Mouse (Mus musculus) small intestine, adult 2 months (tissue): ENCODE measurements at regions not wholly inside any gene's neighbourhood (a gene's known extent, or its start where the extent isn't known, plus 50 kb on each side); places are given as distances from the start of the nearest gene placed in this dataset.

Experiments
- H3K27ac ChIP-seq: fragments of 200-500 bp; 2 replicates; pipeline ENCODE4 v1.5.1; 2012; ENCODE audit warnings: low read depth, low read length, control low read depth, inconsistent platforms; ENCODE audit not compliant: insufficient read depth
- H3K27me3 ChIP-seq: fragments of 200-500 bp; 2 replicates; pipeline ENCODE4 v1.6.1; 2012; ENCODE audit warnings: mild to moderate bottlenecking, moderate library complexity, low read length, inconsistent platforms; ENCODE audit not compliant: control insufficient read depth, insufficient read depth
- H3K36me3 ChIP-seq: fragments of 200-500 bp; 2 replicates; pipeline ENCODE4 v1.6.1; 2012; ENCODE audit warnings: mild to moderate bottlenecking, low read length, control low read depth, inconsistent platforms; ENCODE audit not compliant: control insufficient read depth, insufficient read depth
- H3K4me1 ChIP-seq: fragments of 200-500 bp; 2 replicates; pipeline ENCODE4 v1.6.1; 2012; ENCODE audit warnings: low read length, inconsistent platforms, mixed read lengths; ENCODE audit not compliant: control insufficient read depth, insufficient read depth, insufficient read length
- H3K4me3 ChIP-seq: fragments of 200-500 bp; 2 replicates; pipeline ENCODE4 v1.5.1; 2012; ENCODE audit warnings: low read depth, mild to moderate bottlenecking, control low read depth, inconsistent platforms, low read length, moderate library complexity
- CTCF ChIP-seq: fragments of 200-500 bp; IDR thresholded peaks from 2 replicates; pipeline ENCODE4 v1.5.1; 2012; ENCODE audit warnings: low read depth, mild to moderate bottlenecking, control low read depth, inconsistent platforms, low read length, moderate library complexity, mixed read lengths; ENCODE audit not compliant: insufficient replicate concordance, insufficient read length; ENCODE audit errors: extremely low read depth
- POLR2A ChIP-seq: fragments of 200-500 bp; IDR thresholded peaks from 2 replicates; pipeline ENCODE4 v1.6.1; 2012; ENCODE audit warnings: low read depth, mild to moderate bottlenecking, control low read depth, inconsistent platforms, low read length, moderate library complexity
- WGBS: fragments of 180-500 bp; shearing (Covaris S2); methylation state at CpG from one replicate; pipeline ENCODE4 v1.1.7; 2018; 5-methylcytosine and 5-hydroxymethylcytosine counted together

GRCm38 (mm10) chr4:54812740-54813634 lies 131.9 kb upstream of the Zfp462 start:
- TF ChIP-seq POLR2A = no peak
- no peak for TF ChIP-seq CTCF
- no peak overlapping the region for H3K27ac ChIP-seq
- no peaks in the 10 kb centered on the region for H3K36me3 ChIP-seq
- no peaks in the 10 kb centered on the region for H3K27me3 ChIP-seq
- 73% methylated on average over 10 of the region's 10 CpGs for WGBS
- no peaks in the 10 kb centered on the region for H3K4me1 ChIP-seq
- no peak overlapping the region for H3K4me3 ChIP-seq

GRCm38 (mm10) chr4:54837326-54837725 lies 107.5 kb upstream of the Zfp462 start:
- Histone ChIP-seq H3K27me3 (no peaks in the 10 kb centered on the region), H3K27ac (no peak overlapping the region), H3K4me1 (no peaks in the 10 kb centered on the region), H3K4me3 (no peak overlapping the region), H3K36me3 (no peaks in the 10 kb centered on the region)
- 46% methylated on average over 2 of the region's 2 CpGs for WGBS
- TF ChIP-seq POLR2A = no peak
- no peak for TF ChIP-seq CTCF

DNA sequence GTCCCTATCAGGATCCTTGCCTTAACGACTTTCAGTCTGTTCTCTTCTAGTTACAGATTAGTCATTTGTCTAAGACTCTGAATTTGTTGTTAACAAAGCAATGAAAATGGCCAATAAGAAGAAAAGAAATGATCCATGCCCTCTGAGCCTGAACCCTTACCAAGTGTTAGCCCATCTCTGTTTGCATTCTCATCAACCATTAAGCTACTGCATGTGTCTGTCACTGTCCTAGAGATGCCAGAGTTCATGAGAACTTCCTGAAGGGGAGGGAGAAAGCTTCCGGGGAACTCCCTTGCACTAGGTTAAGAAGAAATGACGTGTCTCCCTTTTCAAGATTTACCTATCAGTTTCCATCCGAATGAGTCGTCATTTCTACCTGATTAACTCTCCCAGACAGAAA lies 106.7 kb upstream of the Zfp462 start:
- no peaks in the 10 kb centered on the region for H3K36me3 ChIP-seq
- 31% methylated on average over 5 of the region's 5 CpGs for WGBS
- H3K27me3 ChIP-seq = no peaks in the 10 kb centered on the region
- no peak overlapping the region for H3K4me3 ChIP-seq
- TF ChIP-seq POLR2A = no peak
- TF ChIP-seq CTCF = no peak
- no peak overlapping the region for H3K27ac ChIP-seq
- H3K4me1 ChIP-seq = no peaks in the 10 kb centered on the region

DNA sequence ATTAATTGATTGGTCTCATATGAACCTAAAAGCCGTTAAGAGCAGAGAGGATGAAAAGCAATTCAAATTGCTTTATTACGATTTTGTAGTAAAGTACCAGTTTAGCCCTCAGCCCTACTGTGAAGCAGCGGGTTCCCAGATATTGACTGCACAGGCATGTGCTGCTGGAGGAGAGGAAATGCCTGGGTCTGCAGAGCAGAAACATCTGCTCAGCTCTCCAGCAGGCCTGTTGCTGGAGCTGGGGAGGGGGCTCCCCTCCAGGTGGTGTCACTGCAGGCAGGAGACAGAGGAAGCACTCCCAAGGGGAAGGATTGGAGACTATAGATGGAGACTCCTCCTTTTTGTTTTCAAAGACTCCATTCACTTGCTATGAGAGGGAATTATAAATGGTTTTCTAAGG lies 106.1 kb upstream of the Zfp462 start:
- Histone ChIP-seq H3K4me1 (no peaks in the 10 kb centered on the region), H3K36me3 (no peaks in the 10 kb centered on the region), H3K27me3 (no peaks in the 10 kb centered on the region), H3K4me3 (no peak overlapping the region), H3K27ac (no peak overlapping the region)
- 54% methylated on average over 3 of the region's 3 CpGs for WGBS
- no peak for TF ChIP-seq POLR2A
- no peak for TF ChIP-seq CTCF

DNA sequence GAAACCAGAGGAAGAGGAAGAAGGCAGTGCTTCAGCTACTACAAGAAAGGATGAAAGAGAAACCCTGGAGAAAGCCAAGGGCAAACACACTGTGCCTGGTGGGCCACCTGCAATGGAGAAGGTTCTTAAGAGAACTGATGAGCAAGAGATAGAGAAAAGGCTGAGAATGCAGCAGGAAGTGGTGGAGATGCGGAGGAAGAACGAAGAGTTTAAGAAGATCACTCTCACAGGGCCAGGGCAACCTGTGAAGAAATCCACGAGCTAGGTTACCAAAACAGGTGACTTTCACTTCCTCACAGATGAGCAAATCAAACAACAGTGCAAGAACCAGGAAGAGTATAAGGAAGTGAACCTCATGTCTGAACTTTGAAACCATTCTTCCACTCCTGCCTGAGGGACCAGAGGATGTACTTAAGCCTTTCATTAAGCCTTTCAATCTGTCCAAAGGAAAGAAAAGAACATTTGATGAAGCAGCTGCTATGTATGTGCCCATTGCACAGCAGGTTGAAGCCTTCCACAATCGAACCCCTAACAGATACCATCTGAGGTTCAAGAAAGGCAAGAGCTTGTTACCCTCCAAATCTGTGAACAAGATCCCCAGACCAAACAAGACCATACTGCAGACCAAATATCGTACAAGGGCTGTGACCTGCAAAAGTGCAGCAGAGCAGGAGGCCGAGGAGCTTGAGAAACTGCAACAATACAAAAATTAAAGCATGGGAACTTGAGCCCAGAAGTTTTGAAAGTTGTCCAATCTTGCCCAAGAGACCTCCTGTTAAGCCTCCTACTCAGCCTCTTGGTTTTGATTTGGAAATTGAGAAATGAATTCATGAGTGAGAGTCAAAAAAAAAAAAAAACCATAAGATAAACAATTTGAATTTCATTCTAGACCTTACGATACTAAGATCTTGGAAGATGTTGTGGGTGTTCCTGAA lies 91.6 kb upstream of the Zfp462 start:
- Histone ChIP-seq H3K4me1 (no peaks in the 10 kb centered on the region), H3K4me3 (no peak overlapping the region), H3K36me3 (no peaks in the 10 kb centered on the region), H3K27ac (no peak overlapping the region), H3K27me3 (no peaks in the 10 kb centered on the region)
- WGBS = 74% methylated on average over 7 of the region's 7 CpGs
- TF ChIP-seq CTCF (no peak), POLR2A (no peak)

- Histone ChIP-seq H3K27me3 (no peaks in the 10 kb centered on the region), H3K36me3 (no peaks in the 10 kb centered on the region), H3K27ac (no peak overlapping the region), H3K4me1 (no peaks in the 10 kb centered on the region), H3K4me3 (no peak overlapping the region)
- no peak for TF ChIP-seq CTCF
- no peak for TF ChIP-seq POLR2A
- WGBS = 89% methylated on average over 3 of the region's 3 CpGs
Observed at GRCm38 (mm10) chr4:54858604-54859003, 86.2 kb upstream of the Zfp462 start.

GRCm38 (mm10) chr4:54866062-54866461 lies 78.8 kb upstream of the Zfp462 start:
- no peaks in the 10 kb centered on the region for H3K36me3 ChIP-seq
- no peak overlapping the region for H3K4me3 ChIP-seq
- H3K27ac ChIP-seq = no peak overlapping the region
- WGBS = 36% methylated on average over 2 of the region's 2 CpGs
- no peaks in the 10 kb centered on the region for H3K4me1 ChIP-seq
- no peak for TF ChIP-seq POLR2A
- no peak for TF ChIP-seq CTCF
- H3K27me3 ChIP-seq = no peaks in the 10 kb centered on the region
